Mouse (Mus musculus): ENCODE results near the gene Trank1. TPM values are rescaled to one million over a fixed set of nuclear protein-coding genes. Genes with fewer than 3 reads are reported as not detected.

Trank1 gene
- polyA plus RNA-seq (2014; fragmentation: Illumina TruSeq; extraction: RNeasy Lipid Tissue Mini Kit (QIAGEN cat#74804); ENCODE audit: low replicate concordance): not detected

GRCm38 (mm10) chr9:111311031-111311842 is at the start of gene Trank1:
Trank1 (plus strand) TSS chr9:111311739.

GRCm38 (mm10) chr9:111271434-111272160 is 39.9 kb upstream of the Trank1 start, which contains the start of the genes Mlh1 and Epm2aip1:
Mlh1 (minus strand) TSS chr9:111271791.
Epm2aip1 (plus strand) TSS chr9:111271929.

GRCm38 (mm10) chr9:111438904-111439835 is 127.6 kb downstream of the Trank1 start, which contains the start of gene Dclk3:
Dclk3 (plus strand) TSS chr9:111439081.

Other genes with a start within 250 kb of the Trank1 start
- 95.7 TPM for gene Lrrfip2, start 194.1 kb upstream of the Trank1 start, polyA plus RNA-seq (2014; fragmentation: Illumina TruSeq; extraction: RNeasy Lipid Tissue Mini Kit (QIAGEN cat#74804); ENCODE audit: low replicate concordance)
- 18.2 TPM for gene Mlh1, start 39.9 kb upstream of the Trank1 start, polyA plus RNA-seq (2014; fragmentation: Illumina TruSeq; extraction: RNeasy Lipid Tissue Mini Kit (QIAGEN cat#74804); ENCODE audit: low replicate concordance)
- gene Epm2aip1, start 39.8 kb upstream of the Trank1 start, polyA plus RNA-seq (2014; fragmentation: Illumina TruSeq; extraction: RNeasy Lipid Tissue Mini Kit (QIAGEN cat#74804); ENCODE audit: low replicate concordance): 49.2 TPM
- 0.74 TPM for gene Dclk3, start 127.3 kb downstream of the Trank1 start, polyA plus RNA-seq (2014; fragmentation: Illumina TruSeq; extraction: RNeasy Lipid Tissue Mini Kit (QIAGEN cat#74804); ENCODE audit: low replicate concordance)

All from small intestine, adult 10 weeks (tissue).